Mouse (Mus musculus) subcutaneous adipose tissue, adult 2 months (tissue): ENCODE data around the gene St6galnac6. TPM values are rescaled to one million over a fixed set of nuclear protein-coding genes. Genes with fewer than 3 reads are reported as not detected.

Experiments
- polyA plus RNA-seq: library from polyadenylated mRNA; depleted of rRNA; stranded (reverse); fragments of >200 nt; gene quantifications from 2 replicates; pipeline ENCODE4 v1.2.3, GENCODE M21; 2012; ENCODE audit warnings: low replicate concordance; rRNA removed

St6galnac6 gene
- polyA plus RNA-seq, result 50.7 and 103 TPM in 2 replicates

GRCm38 (mm10) chr2:32599409-32599808, at the start of gene St6galnac6:
TSS of gene St6galnac6 (plus strand) at chr2:32599709.

DNA sequence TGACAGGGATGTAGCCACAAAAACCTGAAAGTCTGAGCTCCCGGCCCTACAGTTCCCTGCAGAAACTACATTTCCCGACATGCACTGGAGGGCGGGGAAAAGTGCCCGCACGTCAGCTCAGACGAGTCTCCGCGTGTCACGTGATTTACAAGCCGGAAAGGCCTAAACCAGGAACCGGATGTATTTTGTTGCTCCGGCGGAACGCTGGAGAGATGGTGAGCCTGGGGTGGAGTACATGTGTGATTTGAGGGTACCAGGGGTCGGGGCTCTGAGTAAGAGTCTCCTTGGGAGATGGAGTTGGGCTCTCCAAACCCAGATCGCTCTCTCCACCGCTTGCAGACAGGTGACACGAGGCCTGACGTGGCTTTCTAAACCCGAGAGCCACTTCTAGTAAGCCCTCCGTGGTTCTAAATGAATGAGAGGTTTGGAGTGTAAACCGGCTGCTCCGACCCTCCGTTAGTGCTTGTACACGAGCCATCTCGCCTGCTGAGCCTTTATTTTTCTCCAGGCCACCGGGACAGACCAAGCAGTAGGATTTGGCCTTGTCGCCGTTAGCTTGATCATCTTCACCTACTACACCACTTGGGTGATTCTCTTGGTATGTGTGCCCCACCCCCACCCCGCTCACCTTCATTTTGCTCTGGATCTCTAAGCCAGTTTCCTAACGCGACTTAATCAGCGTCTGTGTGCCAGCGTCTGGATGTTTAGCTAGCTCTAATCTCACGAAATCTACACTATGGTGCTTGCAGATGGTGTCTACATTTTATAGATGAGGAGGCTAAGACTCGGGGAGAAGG, 28.6 kb upstream of the St6galnac6 start, which contains the start of gene Dpm2:
Gene Dpm2 (plus strand): TSS at position 161 of the 797 bp plus-strand sequence.

GRCm38 (mm10) chr2:32574497-32574896, 25.0 kb upstream of the St6galnac6 start, which contains the start of gene Pip5kl1:
TSS of gene Pip5kl1 (plus strand) at chr2:32574797.

DNA sequence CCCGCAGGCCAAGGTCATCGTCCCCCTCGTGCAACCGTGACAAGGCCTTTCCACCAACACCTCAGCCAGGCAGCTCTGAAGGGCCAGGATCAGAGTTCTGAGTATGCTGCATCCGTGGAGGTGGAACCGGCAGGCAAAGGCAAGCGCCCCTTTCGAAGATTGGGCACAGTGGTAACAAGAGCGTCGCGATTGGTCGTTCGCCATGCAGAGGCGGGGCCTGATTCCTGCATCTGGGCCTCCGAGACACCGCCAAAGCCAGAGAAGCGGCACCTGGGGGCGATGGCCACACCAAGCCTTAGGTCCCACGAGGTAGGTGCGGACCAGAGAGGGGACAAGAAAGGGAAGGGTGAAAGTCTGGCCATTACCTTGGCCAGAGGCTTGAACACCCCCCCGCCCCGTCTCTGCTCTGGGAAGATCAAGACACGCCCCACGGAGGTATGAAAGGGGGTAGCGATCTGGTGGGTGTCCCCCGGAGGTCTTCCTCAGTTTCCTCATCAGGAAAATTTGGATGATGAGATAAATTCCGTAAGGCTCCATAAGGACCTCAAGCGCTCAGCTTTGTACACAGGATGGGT, 23.8 kb upstream of the St6galnac6 start, which contains the start of gene 9430097D07Rik:
Gene 9430097D07Rik (minus strand): TSS at position 99 of the 575 bp plus-strand sequence.

GRCm38 (mm10) chr2:32586871-32587351, 12.6 kb upstream of the St6galnac6 start, which contains the start of gene St6galnac4:
TSS of gene St6galnac4 (plus strand) at chr2:32587095.

GRCm38 (mm10) chr2:32621517-32621859, 22.0 kb downstream of the St6galnac6 start, which contains the start of gene Ak1:
TSS of gene Ak1 (plus strand) at chr2:32621758.

DNA sequence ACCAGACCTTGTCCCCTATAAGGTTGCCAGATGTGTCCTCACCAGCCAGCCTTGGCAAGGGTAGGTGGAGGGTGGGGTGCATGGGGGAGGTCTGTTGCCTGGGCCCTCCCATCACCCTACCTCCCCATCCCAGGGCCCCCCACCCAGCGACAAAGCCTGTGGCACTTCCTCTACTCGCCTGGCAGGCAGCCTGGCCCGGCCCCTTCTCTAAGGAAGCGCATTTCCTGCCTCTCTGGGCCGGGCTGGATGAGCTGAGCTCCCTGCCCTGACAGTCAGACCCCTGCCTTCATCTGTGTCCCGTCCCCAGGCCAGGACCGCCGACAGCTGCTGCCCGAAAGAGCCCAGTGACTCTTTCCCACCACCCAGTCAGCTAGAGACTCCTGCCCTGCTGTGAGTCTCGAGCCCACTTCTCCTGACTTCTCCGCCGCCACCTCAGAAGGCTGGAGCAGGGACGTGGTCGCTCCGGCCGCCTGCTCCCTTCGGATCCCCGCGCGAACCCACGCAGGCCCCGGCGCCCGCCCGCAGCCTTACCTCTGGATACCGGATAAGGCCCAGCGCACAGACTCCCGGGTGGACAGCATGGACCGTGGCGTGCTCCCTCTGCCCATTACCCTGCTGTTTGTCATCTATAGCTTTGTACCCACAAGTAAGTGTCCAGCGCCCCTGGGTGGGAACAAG, 47.0 kb downstream of the St6galnac6 start, which contains the start of gene Eng:
Gene Eng (plus strand): TSS at position 217 of the 678 bp plus-strand sequence.

Other genes with a start within 250 kb of the St6galnac6 start
- 143 and 268 TPM in 2 replicates for gene Ciz1, start 247.4 kb upstream of the St6galnac6 start, polyA plus RNA-seq
- gene Dnm1, start 246.4 kb upstream of the St6galnac6 start, polyA plus RNA-seq, result 103 and 122 TPM in 2 replicates
- 234 and 382 TPM in 2 replicates for gene 1110008P14Rik, start 217.8 kb upstream of the St6galnac6 start, polyA plus RNA-seq
- gene Lcn2, start 211.5 kb upstream of the St6galnac6 start, polyA plus RNA-seq, result 10.4 and 44.7 TPM in 2 replicates
- 66.6 and 71.5 TPM in 2 replicates for gene Ptges2, start 203.8 kb upstream of the St6galnac6 start, polyA plus RNA-seq
- 5.9 and 6.3 TPM in 2 replicates for gene Naif1, start 149.3 kb upstream of the St6galnac6 start, polyA plus RNA-seq
- 28.3 and 41.7 TPM in 2 replicates for gene Slc25a25, start 148.3 kb upstream of the St6galnac6 start, polyA plus RNA-seq
- gene Fam102a, start 64.4 kb upstream of the St6galnac6 start, polyA plus RNA-seq, result 12.0 and 27.3 TPM in 2 replicates
- gene Dpm2, start 28.9 kb upstream of the St6galnac6 start, polyA plus RNA-seq, result 162 and 185 TPM in 2 replicates
- not detected in 2 replicates for gene Pip5kl1, start 24.9 kb upstream of the St6galnac6 start, polyA plus RNA-seq
- not detected in 2 replicates for gene 9430097D07Rik, start 24.0 kb upstream of the St6galnac6 start, polyA plus RNA-seq
- 22.6 and 43.4 TPM in 2 replicates for gene St6galnac4, start 12.6 kb upstream of the St6galnac6 start, polyA plus RNA-seq
- gene Ak1, start 22.0 kb downstream of the St6galnac6 start, polyA plus RNA-seq, result 30.5 and 36.0 TPM in 2 replicates
- gene Eng, start 46.9 kb downstream of the St6galnac6 start, polyA plus RNA-seq, result 204 and 298 TPM in 2 replicates
- 28.4 and 91.8 TPM in 2 replicates for gene Fpgs, start 104.4 kb downstream of the St6galnac6 start, polyA plus RNA-seq
- 130 and 164 TPM in 2 replicates for gene Cdk9, start 113.4 kb downstream of the St6galnac6 start, polyA plus RNA-seq
- gene Sh2d3c, start 121.3 kb downstream of the St6galnac6 start, polyA plus RNA-seq, result 43.4 and 100 TPM in 2 replicates
- gene 6330409D20Rik, start 141.3 kb downstream of the St6galnac6 start, polyA plus RNA-seq, result 0.17 TPM in 1 of 2 replicates, not detected in the other
- 56.9 and 93.4 TPM in 2 replicates for gene Tor2a, start 157.5 kb downstream of the St6galnac6 start, polyA plus RNA-seq
- gene Ttc16, start 175.9 kb downstream of the St6galnac6 start, polyA plus RNA-seq, result 0.39 and 1.1 TPM in 2 replicates
- gene Ptrh1, start 176.1 kb downstream of the St6galnac6 start, polyA plus RNA-seq, result 8.3 and 13.3 TPM in 2 replicates
- gene Cfap157, start 184.7 kb downstream of the St6galnac6 start, polyA plus RNA-seq, result 0.06 and 0.13 TPM in 2 replicates
- gene Stxbp1, start 247.5 kb downstream of the St6galnac6 start, polyA plus RNA-seq, result 14.4 and 22.7 TPM in 2 replicates